Mouse (Mus musculus): ENCODE data around the gene Igdcc4.

The Igdcc4 gene

DNA sequence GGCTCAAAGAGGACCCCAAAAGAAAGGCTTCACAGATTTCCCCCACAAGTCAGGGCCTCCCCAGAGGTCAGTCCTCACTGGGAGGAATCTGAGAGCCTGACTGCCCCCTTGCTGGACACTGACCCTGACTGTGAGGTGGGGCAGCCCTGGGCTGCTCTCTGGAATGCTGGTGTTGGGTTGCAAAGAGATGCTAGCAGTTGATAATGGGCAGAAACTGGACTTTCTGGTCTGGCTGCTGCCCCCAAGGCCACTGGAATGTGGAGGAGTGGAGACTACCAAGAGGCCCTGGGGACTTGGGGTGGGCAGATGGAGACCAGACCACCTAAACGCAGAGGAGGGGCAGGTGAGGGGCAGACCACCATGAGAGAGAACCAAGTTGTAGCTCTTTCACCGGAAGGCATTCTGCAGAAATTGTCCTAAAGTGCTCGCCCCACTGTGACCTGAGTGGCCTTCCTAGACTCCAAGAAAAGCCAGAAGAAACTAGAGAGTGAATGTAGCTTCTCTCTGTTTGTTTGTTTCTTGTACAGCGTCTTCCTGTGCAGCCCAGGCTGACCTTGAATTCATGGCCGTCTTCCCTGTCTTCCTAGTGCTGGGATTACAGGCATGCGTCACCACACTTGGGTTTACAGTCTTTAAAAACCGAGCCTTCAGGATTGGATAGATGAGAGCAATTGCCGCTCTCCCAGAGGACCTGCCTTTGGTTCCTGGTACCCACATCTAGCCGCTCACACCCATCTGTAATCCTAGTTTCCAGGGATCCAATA, 53.6 kb downstream of the Igdcc4 start:
- no peak for DNase-seq (ENCODE audit: extremely low read depth, low read depth, low spot score)

GRCm38 (mm10) chr9:65156604-65157003, 55.3 kb downstream of the Igdcc4 start:
- no peak for DNase-seq (ENCODE audit: extremely low read depth, low read depth, low spot score)

- DNase-seq (ENCODE audit: extremely low read depth, low read depth, low spot score) = no peak
Observed at GRCm38 (mm10) chr9:65157631-65158030, 56.3 kb downstream of the Igdcc4 start.

DNA sequence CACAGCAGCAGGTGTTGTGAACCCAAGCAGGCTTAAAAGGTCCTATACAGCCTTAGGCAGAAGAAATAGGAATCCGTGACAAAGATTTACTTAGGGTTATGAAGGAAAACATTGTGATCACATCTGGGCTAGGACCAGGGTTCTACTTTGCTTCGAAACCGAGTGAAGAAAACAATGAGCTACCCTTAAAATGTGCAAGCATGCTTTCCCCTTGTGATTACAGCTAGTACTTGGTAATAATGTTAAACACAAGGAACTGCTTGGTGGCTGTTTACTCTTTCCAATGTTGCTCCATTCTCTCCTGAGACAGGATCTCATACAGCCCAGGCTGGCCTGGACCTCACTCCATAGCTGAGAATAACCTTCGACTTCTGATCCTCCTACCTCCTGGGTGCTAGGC, 59.9 kb downstream of the Igdcc4 start:
- no peak for DNase-seq (ENCODE audit: extremely low read depth, low read depth, low spot score)

DNA sequence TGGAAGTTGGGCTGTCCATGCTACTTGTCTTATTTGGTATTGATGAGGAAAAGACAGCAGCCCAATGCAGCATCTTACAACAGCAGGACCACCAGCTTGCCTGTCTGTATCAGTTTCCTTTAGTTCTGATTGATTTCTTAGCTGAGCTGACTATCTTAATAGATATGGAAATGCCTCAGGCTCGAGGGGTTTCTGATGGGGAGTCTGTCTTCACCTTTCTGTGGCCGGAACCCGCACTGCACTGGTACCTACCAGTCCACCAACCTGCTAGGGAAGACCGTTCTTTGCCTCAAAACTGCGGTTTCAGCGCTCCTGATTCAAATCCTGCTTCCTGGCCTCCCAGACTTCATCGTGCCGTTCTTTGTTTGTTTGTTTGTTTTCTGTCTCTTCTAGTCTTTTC, 60.6 kb downstream of the Igdcc4 start:
- DNase-seq (ENCODE audit: extremely low read depth, low read depth, low spot score) = no peak

- no peak for DNase-seq (ENCODE audit: extremely low read depth, low read depth, low spot score)
Observed at GRCm38 (mm10) chr9:65162711-65163639, 61.7 kb downstream of the Igdcc4 start.

DNA sequence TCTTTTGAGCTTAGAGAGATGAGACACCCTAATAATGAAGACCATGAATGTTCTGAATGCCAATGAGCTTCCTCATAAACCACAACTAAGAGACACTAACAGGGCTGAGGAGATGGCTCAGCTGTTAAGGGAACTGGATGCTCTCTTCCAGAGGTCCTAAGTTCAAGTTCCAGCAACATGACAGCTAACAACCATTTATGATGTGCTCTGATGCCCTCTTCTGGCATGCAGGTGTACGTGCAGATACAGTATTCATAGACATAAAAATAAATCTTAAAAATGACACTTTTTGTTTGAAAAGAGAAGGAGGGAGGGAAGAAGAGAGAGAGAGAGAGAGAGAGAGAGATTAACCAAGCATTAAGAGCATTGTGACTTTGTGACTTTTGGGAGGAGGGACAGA, 63.6 kb downstream of the Igdcc4 start:
- DNase-seq (ENCODE audit: extremely low read depth, low read depth, low spot score) = no peak

DNA sequence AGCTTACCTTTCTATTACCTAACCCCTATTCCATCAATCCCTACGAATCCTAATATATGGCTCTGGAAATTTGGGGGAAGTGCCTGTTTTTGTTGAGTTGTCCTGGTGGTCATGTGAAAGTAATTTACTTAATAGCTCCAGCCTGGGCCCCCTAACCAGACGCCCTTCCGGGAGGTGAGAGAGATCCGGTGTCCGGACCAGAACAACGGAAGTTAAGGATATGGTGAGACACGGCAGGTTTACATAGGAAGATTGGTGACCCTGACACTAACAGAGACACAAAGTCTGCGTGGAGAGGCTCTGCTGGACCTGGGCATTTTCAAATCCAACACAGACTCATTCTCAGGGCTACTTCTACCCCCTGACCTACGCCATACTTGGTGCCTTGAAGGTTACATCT, 65.1 kb downstream of the Igdcc4 start:
- DNase-seq (ENCODE audit: extremely low read depth, low read depth, low spot score) = no peak

- DNase-seq (ENCODE audit: extremely low read depth, low read depth, low spot score) = no peak
Observed at GRCm38 (mm10) chr9:65168534-65168933, 67.2 kb downstream of the Igdcc4 start.

- no peak for DNase-seq (ENCODE audit: extremely low read depth, low read depth, low spot score)
Observed at GRCm38 (mm10) chr9:65168952-65169351, 67.7 kb downstream of the Igdcc4 start.

DNA sequence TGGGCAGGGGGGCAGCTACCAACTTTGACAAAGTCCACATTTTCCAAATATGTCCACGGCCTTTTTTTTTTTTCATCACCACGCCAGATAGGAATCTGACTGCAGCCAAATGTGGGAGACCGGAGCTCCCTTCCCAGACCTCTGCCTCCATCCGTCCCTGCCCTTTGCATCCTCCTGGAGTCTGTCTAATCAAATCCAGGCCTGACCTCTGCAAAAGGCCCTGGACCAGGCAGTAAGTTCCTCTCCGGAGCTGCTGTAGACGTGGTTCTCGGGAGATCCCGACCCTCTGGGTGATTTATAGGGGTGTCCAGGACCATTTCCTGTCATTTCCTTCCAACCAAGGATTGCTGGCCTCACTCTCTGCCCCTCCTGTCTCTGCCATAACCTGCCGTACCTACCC, 71.4 kb downstream of the Igdcc4 start:
- DNase-seq (ENCODE audit: extremely low read depth, low read depth, low spot score) = no peak

- DNase-seq (ENCODE audit: extremely low read depth, low read depth, low spot score) = no peak
Observed at GRCm38 (mm10) chr9:65175234-65175938, 74.1 kb downstream of the Igdcc4 start.

GRCm38 (mm10) chr9:65175939-65176871, 74.9 kb downstream of the Igdcc4 start:
- no peak for DNase-seq (ENCODE audit: extremely low read depth, low read depth, low spot score)

GRCm38 (mm10) chr9:65177497-65177896, 76.2 kb downstream of the Igdcc4 start:
- DNase-seq (ENCODE audit: extremely low read depth, low read depth, low spot score) = no peak

- no peak for DNase-seq (ENCODE audit: extremely low read depth, low read depth, low spot score)
Observed at GRCm38 (mm10) chr9:65177912-65178311, 76.6 kb downstream of the Igdcc4 start.

GRCm38 (mm10) chr9:65178336-65179213, 77.3 kb downstream of the Igdcc4 start:
- no peak for DNase-seq (ENCODE audit: extremely low read depth, low read depth, low spot score)

GRCm38 (mm10) chr9:65179817-65180624, 78.7 kb downstream of the Igdcc4 start:
- DNase-seq (ENCODE audit: extremely low read depth, low read depth, low spot score) = no peak

Data from fat pad, adult 2 months (tissue).